Mouse (Mus musculus) heart, postnatal 0 days (tissue): Measurements from ENCODE around the gene Tpcn1.

Source experiments
- CTCF ChIP-seq: IDR thresholded peaks from 2 replicates; pipeline ENCODE4 v1.5.1; 2016; ENCODE audit warnings: antibody characterized with exemption, control low read depth, low read depth
- EP300 ChIP-seq: IDR thresholded peaks from 2 replicates; pipeline ENCODE4 v1.6.1; 2016; ENCODE audit warnings: antibody characterized with exemption, low read depth

- TF ChIP-seq CTCF (no peak), EP300 (no peak)
Observed at GRCm38 (mm10) chr5:120566101-120566500, 22.4 kb downstream of the Tpcn1 start.
